Mouse (Mus musculus): ENCODE measurements around the gene Rbbp8nl.

DNA sequence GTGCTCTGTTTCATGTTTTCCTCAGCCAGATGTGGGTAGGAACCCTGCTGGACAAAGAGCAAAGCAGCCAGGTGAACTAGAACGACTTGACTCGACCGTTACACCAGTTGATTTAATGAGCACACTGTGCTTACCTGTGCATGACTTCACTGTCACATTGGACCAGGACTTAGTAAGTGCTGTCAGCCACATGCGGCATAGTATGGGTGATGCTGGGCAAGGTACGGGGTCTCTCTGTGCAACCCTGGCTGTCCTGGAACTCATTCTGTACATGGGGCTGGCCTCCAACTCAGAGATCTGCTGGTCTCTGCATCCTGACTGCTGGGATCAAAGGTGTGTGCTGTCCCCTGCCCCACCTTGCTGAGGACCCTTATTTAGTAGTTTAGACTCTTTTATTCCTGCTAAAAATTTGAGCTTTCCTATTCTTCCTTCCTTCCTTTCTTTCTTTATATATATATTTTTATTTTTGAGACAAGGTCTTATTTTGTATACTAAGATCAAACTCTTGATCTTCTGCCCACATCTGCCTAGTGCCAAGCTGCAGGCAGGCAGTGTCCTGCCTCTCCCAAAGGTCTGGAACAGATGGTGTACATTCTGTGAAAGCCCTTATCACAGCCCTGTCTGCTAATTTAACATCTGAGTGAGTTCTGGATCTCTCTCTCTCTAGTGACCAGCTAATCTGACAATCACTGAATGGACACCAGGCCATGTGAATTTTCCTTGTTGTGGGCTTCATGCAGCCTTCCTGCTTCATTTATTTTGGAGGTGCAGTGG lies 35.1 kb downstream of the Rbbp8nl start:
- TF ChIP-seq POLR2A (IDR thresholded peaks at IDR 0.05; ENCODE audit: borderline replicate concordance, low read depth, low read length), result no peak
- no peak for TF ChIP-seq CTCF (IDR thresholded peaks at IDR 0.05; ENCODE audit: low read depth, low read length)
